Mouse (Mus musculus) heart, embryonic 10.5 days (tissue): ENCODE measurements around the gene Cct2. TPM values are rescaled to one million over a fixed set of nuclear protein-coding genes. Genes with fewer than 3 reads are reported as not detected.

ENCODE experiments used
- DNase-seq: peaks from one replicate; pipeline ENCODE4 v3.0.0-alpha.2; 2017; ENCODE audit warnings: low spot score
- H3K27ac ChIP-seq: fragments of 300-500 bp; sonication (generic); 2 replicates; pipeline ENCODE4 v1.5.1; 2016; ENCODE audit warnings: mild to moderate bottlenecking
- H3K27me3 ChIP-seq: fragments of 300-500 bp; sonication (generic); 2 replicates; pipeline ENCODE4 v1.6.1; 2016; ENCODE audit warnings: mild to moderate bottlenecking; ENCODE audit not compliant: poor library complexity, insufficient read depth, severe bottlenecking
- H3K36me3 ChIP-seq: fragments of 300-500 bp; sonication (generic); 2 replicates; pipeline ENCODE4 v1.6.1; 2016; ENCODE audit warnings: mild to moderate bottlenecking, moderate library complexity
- H3K4me1 ChIP-seq: fragments of 300-500 bp; sonication (generic); 2 replicates; pipeline ENCODE4 v1.6.1; 2016; ENCODE audit warnings: mild to moderate bottlenecking
- H3K4me3 ChIP-seq: fragments of 300-500 bp; sonication (generic); 2 replicates; pipeline ENCODE4 v1.5.1; 2016; ENCODE audit warnings: mild to moderate bottlenecking, moderate library complexity
- H3K9me3 ChIP-seq: fragments of 300-500 bp; sonication (generic); 2 replicates; pipeline ENCODE4 v1.6.1; 2016; ENCODE audit warnings: mild to moderate bottlenecking, moderate library complexity
- WGBS: fragments of 180-500 bp; shearing (Covaris S2); methylation state at CpG from one replicate; pipeline ENCODE4 v1.1.7; 2016; 5-methylcytosine and 5-hydroxymethylcytosine counted together
- polyA plus RNA-seq: library from polyadenylated mRNA; unstranded; fragments of >200 nt; fragmentation: Nextera tagmentation; extraction: Ambion mirVana; gene quantifications from 2 replicates; pipeline ENCODE4 v1.2.1, GENCODE M21; 2016

The Cct2 gene
- polyA plus RNA-seq, 1 experiment from 2014 or later: 292 TPM

GRCm38 (mm10) chr10:117013689-117014390, 49.8 kb downstream of the Cct2 start:
- peak; percentile 88 for DNase-seq
- peak overlapping the region; percentile 31 for H3K4me3 ChIP-seq
- no peaks in the 10 kb centered on the region for H3K9me3 ChIP-seq

DNA sequence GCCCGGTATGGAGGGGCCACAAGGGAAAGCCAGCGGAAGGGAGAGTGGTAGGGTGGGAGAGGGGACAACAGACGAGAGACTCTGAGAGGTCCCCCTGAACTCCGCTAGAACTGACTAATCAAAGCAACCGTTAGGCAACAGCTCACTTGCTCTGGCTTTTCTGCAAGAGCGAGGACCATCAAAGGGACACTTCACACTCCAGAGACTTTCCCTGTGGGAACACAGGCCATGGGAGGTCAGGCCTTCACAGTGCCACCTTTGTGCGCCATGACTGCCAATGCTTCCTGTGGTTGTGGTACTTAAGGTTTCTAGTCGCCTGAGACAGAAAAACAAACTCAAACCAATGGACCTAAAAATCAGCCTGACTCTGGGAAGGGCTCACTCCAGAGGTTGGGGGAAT, 52.6 kb downstream of the Cct2 start:
- WGBS: 61% methylated on average over 8 of the region's 8 CpGs
- no peak overlapping the region; the same call in 1 of the 2 replicates for H3K27ac ChIP-seq

More at GRCm38 (mm10) chr10:117013689-117014390, 49.8 kb downstream of the Cct2 start:
- 25% methylated on average over 12 of the region's 12 CpGs for WGBS
- H3K27ac ChIP-seq: peak overlapping the region; percentile 62
- H3K27me3 ChIP-seq: no peaks in the 10 kb centered on the region
- H3K4me1 ChIP-seq: peaks cover 35% of the 10 kb centered on the region
- H3K36me3 ChIP-seq: no peaks in the 10 kb centered on the region

GRCm38 (mm10) chr10:117009691-117010090, 53.9 kb downstream of the Cct2 start:
- 85% methylated on average over 6 of the region's 6 CpGs for WGBS
- H3K4me3 ChIP-seq: no peak overlapping the region
- H3K36me3 ChIP-seq: no peaks in the 10 kb centered on the region
- H3K27ac ChIP-seq: 0 out of 2 replicates have a peak overlapping the region, but pooled peaks have one; percentile 13
- peaks cover 30% of the 10 kb centered on the region for H3K4me1 ChIP-seq
- H3K27me3 ChIP-seq: no peaks in the 10 kb centered on the region
- no peak for DNase-seq
- no peaks in the 10 kb centered on the region for H3K9me3 ChIP-seq

More for the DNA sequence above, 52.6 kb downstream of the Cct2 start:
- DNase-seq: no peak
- Histone ChIP-seq H3K4me1 (peaks cover 35% of the 10 kb centered on the region), H3K36me3 (no peaks in the 10 kb centered on the region), H3K4me3 (no peak overlapping the region), H3K27me3 (no peaks in the 10 kb centered on the region), H3K9me3 (no peaks in the 10 kb centered on the region)

GRCm38 (mm10) chr10:117005707-117006464, 57.7 kb downstream of the Cct2 start:
- H3K4me1 ChIP-seq: peaks cover 13% of the 10 kb centered on the region; the same call in 1 of the 2 replicates
- WGBS: 73% methylated on average over 12 of the region's 12 CpGs
- H3K9me3 ChIP-seq: no peaks in the 10 kb centered on the region
- H3K27ac ChIP-seq: no peak overlapping the region; the same call in 1 of the 2 replicates
- no peak overlapping the region for H3K4me3 ChIP-seq
- no peaks in the 10 kb centered on the region for H3K36me3 ChIP-seq
- DNase-seq: no peak
- no peaks in the 10 kb centered on the region for H3K27me3 ChIP-seq

GRCm38 (mm10) chr10:117004695-117005094, 58.9 kb downstream of the Cct2 start:
- whole genome bisulfite sequencing: 87% methylated on average over 5 of the region's 5 CpGs
- Histone ChIP-seq H3K4me1 (peaks cover 13% of the 10 kb centered on the region; the same call in 1 of the 2 replicates), H3K36me3 (no peaks in the 10 kb centered on the region), H3K27ac (no peak overlapping the region), H3K4me3 (no peak overlapping the region), H3K27me3 (no peaks in the 10 kb centered on the region), H3K9me3 (no peaks in the 10 kb centered on the region)
- DNase-seq: no peak

Other genes starting within 250 kb of the Cct2 start
- gene Myrfl, start 166.9 kb downstream of the Cct2 start, polyA plus RNA-seq: 0.33 and 0.49 TPM in 2 replicates
- gene Rab3ip, start 113.0 kb downstream of the Cct2 start, polyA plus RNA-seq: 46.0 and 61.0 TPM in 2 replicates
- gene Gm10271, start 91.2 kb downstream of the Cct2 start, polyA plus RNA-seq: not detected in 2 replicates
- gene Best3, start 77.5 kb downstream of the Cct2 start, polyA plus RNA-seq: 0.18 and 0.20 TPM in 2 replicates
- gene Lrrc10, start 18.5 kb downstream of the Cct2 start, polyA plus RNA-seq: 26.7 and 49.9 TPM in 2 replicates
- gene Frs2, start 84.7 kb upstream of the Cct2 start, polyA plus RNA-seq: 20.0 and 23.0 TPM in 2 replicates
- 63.4 and 76.6 TPM in 2 replicates for gene Yeats4, start 160.7 kb upstream of the Cct2 start, polyA plus RNA-seq
- not detected in 2 replicates for gene 9530003J23Rik, start 174.9 kb upstream of the Cct2 start, polyA plus RNA-seq
- gene Lyz2, start 218.5 kb upstream of the Cct2 start, polyA plus RNA-seq: 26.2 and 60.7 TPM in 2 replicates
- 2.3 and 11.4 TPM in 2 replicates for gene Lyz1, start 229.1 kb upstream of the Cct2 start, polyA plus RNA-seq